Mouse (Mus musculus): ENCODE results near the gene Hspb6. TPM values are rescaled to one million over a fixed set of nuclear protein-coding genes. Genes with fewer than 3 reads are reported as not detected.

The Hspb6 gene
- total RNA-seq (2021) = 24.2 and 29.4 TPM in 2 replicates
- long read RNA-seq, experiment 1, transcript Hspb6-201 (3 exons, 1,363 nt) = major isoform, 12 of 14 reads
- long read RNA-seq, experiment 1, partial matches to known transcripts = 0 of 14 reads
- long read RNA-seq, experiment 1, other reads (novel, unspliced or antisense) = 0 of 14 reads
- long read RNA-seq, experiment 2, transcript Hspb6-201 (3 exons, 1,363 nt) = major isoform, 7 of 9 reads
- long read RNA-seq, experiment 2, partial matches to known transcripts = 0 of 9 reads
- long read RNA-seq, experiment 2, other reads (novel, unspliced or antisense) = 2 of 9 reads

DNA sequence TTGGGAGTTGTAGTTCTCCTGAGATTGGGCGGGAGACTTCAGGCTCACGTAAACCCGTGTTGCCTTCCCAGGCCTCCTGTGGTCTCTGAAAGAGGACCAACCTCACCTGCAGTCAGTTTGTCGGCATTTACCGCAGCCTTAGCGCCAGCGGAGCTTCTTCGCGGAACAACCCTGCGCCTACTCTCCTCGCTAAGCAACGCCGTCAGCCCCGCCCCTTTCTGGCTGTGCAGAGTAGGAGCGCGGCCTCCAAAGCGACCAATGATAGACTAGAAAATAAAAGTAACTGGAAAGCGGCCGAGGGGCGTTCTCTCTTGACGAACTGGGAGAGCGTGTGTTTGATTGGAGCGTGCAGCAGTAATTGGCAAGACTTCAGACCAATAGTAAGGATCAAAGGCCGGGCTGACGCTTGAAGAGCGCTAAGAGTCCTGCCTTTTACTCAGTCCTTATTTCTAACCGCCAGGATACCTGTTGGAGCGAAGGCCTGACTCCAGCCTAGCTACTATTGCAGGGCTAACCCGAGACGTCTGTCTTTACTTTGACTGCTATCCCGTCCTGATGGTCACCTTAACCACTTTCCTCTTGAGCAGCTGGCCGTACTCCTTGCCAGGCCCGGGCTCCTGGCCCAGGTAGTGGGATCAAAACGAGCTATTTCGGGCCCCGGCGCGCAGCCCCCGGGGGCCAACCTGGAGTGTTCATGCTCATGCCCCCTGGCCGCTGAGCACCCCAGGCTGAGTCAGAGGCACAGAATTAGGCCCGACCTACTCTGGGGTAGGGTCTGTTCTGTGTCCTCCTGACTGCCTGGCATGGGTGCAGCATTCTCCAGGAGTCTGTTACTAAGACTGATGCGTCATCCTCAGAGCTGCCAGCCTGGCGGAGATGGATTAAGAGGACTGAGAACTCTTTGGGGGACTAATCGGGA is at the start of gene Hspb6, which contains the start of gene Proser3:
Hspb6 (plus strand) TSS at position 77 of the 919 bp plus-strand sequence.
Proser3 (minus strand) TSS at position 198 of the 919 bp plus-strand sequence.
- peak; percentile 98 for DNase-seq

- DNase-seq = no peak
Measured at GRCm38 (mm10) chr7:30508061-30508460, 43.9 kb upstream of the Hspb6 start.

DNA sequence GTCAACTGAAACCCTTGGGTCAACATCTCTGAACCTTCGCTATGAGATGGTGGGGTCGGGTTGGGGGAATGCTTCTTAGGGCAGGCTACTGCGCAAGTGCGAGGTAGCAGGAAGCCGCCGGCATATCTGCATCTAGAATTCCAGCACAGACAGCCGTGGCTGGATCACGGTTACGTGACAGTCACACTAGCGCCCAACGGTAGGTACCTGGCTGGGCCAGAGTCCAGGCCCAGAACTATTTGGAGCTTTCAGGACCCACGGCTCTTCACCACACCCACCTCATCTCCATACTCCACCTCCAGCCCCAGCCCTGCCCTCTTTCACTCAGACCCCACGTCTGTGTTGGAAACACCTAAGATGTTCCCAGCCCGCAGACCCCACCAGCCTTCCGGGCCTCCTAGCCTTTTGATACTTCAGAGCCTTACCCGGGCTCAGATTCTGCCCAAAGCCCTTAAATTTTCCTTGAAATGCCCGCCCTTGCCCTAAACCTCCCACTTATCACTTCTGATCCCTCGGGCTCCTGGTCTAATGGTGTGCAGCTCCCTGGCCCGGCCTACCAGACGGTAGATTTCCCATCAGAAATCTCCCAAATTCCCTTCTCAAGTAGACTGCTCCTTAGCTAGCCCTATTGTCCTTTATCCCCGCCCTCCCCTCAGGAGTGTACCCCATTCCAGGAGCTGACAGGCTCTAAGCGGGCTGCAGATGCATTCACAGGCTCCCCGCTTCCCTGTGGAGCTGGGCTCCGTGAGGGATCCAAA is 36.8 kb upstream of the Hspb6 start:
- no peak for DNase-seq

DNA sequence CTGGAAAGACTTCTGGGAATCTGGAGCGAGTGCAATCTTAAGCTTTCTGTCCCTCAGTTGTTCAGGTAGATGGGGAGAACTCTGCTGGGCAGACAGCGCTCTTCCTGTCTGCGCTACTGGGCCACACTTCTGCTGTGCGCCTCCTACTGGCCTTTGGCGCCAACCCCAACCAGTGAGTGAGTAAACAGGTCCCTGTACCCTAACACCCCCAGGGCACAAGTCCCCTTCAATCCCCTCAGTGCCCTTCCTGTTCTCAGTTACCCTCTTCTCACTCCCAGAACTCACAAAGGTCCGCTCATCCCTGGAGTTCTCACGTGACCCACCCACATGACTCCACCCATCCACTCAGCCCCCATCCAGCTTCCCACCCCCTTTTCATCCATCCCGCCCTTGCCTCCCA is 33.7 kb upstream of the Hspb6 start:
- DNase-seq = no peak

- no peak for DNase-seq
Measured at GRCm38 (mm10) chr7:30520396-30520795, 31.6 kb upstream of the Hspb6 start.

GRCm38 (mm10) chr7:30520856-30521255 is 31.1 kb upstream of the Hspb6 start:
- DNase-seq = no peak

DNA sequence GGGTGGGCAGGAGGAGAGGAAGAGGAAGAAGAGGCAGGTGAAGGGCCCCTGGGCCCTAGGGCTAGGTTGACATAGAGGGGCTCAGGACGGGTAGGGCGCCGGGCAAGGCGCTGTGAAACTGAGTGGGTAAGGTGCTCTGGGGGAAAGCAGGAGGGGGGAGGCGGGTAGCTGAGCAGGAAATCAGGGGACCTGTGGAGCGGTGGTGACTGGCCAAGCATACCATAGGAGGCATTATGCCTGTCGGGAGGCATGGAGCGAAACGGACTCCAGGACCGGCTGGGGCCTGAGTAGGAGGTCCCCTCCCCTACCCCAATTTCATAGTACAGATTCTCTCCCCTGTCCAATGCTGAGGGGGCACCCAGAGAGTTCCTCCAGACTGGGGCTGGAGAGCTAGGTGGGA is 29.1 kb upstream of the Hspb6 start:
- no peak for DNase-seq

DNA sequence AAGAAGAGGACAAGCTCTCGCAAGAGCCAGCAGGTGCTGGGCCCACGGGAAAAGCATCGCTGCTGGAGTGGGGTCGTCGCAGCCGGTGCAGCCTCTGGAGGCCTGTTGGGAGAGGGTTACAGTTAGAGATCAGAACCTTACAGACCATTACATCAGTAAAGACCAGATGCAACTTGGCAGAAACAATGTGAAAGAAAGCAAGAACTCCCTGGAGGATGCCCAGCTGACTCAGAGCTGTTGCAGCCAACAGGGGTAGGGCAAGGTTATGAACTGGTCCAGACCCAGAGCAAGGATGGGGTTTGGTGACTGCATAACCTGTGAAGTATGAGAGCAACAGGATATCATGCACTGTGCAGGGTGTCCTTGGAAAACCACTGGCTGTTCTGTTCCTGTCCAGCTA is 27.5 kb upstream of the Hspb6 start:
- DNase-seq = peak; percentile 20

- DNase-seq = no peak
Measured at GRCm38 (mm10) chr7:30525954-30526353, 26.0 kb upstream of the Hspb6 start.

DNA sequence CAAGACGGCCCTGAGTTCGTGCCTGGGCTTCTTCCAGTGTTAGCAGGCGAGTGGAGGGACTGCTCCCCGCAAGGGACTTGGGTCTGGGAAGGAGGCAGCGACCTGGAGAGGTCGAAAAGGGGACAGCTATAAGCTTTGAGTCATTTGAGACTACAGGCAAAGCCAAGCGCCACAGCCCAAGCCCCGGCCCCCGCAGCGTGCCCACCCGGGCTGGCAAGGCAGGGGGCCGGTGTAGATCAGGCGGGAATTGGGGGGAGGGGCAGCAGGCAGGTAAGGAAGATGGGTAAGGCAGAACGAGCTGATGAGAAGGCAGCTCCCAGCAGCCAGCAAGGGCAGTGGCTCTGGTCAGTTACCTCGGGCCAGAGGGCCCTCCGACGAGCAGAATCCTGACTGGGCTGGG is 25.6 kb upstream of the Hspb6 start:
- no peak for DNase-seq

DNA sequence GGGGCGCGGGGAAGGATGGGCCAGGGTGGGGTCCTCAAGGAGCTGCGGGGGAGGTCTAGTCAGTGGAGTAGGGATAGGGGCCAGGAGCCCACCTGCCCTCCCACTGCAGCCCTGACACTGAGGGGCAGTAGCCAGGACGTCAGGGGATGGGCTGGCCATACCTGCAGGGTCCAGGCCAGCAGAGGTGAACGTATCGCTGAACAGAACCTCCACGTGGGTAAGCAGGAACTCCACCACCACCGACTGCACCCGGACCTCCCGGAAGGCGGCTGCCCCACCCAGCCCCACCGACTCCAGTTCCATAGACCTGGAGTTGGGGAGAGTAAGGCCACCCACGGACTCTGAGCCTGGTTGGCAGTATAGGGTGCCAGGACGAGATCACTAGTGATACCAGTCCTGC is 25.0 kb upstream of the Hspb6 start:
- DNase-seq = no peak

DNA sequence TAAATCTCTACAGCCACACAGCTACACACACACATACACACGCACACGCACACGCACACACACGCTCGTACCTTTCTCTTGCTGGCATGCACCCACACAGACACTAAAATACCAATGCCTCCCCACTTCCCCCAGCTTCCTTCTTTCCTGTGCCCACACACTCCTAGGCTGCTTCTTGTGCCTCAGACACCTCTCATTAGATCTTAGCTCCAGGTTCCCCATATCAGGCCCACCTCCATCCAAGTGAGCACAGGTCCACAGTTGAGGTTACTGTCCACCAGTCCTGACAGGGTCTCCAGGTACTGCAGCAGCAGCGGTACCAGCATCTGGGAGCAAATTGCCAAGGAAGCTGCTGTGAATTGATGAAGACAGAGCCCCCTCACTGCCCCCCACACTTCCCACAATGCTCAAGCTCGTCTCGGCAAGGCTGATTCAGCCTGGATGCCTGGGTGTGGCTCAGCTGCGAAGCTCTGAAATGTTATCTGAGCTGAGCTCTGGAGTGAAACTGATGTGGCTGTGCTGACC is 20.6 kb upstream of the Hspb6 start:
- DNase-seq = no peak

- DNase-seq = peak; percentile 57
Measured at GRCm38 (mm10) chr7:30532931-30533330, 19.0 kb upstream of the Hspb6 start.

- DNase-seq = peak; percentile 16
Measured at GRCm38 (mm10) chr7:30533941-30534632, 17.9 kb upstream of the Hspb6 start.

DNA sequence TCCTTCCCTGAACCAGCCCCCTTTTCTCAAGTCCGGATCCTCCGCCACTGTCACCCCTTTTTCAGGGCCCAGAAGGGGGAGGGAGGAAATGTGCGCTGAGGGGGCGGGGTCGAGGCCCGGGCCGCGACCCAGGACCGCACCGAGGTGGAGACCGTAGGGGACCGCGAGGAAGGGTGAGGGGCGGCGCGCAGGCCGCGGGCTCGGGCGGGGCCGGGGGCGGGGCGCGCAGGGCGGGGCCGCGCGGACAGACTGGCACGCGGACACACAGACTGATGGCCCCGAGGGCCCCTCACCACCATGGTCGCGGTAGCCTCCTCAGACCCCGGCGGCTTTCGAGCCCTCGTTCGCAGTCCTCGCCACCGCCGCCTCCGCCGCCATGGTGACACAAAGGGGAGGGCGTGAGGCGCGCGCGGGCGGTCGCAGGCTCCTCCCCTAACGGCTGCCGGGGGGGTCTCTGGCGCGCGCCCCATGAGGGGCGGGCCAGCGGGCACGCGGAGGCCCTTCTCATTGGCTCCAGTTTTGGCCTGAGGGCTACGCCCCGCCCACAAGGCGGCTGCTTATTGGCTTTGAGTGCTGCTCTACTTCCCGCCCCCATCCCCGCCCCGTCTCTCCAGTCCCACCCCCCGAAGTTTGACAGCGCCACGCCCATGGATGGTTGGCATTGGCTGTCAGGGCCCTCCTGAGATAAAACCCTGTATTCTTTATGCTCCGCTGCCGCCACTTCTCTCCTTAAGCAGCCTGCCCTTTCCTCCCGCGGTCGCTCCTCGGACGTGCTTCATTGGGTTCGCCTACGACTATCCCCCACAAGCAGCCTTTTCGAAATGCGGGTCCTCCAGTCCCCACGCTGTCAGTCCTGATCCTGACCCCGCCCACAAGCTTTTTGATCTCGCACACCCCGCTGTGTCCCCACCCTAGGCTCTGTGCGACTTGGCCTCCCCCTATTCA is 17.1 kb upstream of the Hspb6 start, which contains the start of gene Arhgap33:
Arhgap33 (minus strand) TSS at position 428 of the 945 bp plus-strand sequence.
- peak; percentile 97 for DNase-seq

- no peak for DNase-seq
Measured at GRCm38 (mm10) chr7:30540572-30540971, 11.4 kb upstream of the Hspb6 start.

DNA sequence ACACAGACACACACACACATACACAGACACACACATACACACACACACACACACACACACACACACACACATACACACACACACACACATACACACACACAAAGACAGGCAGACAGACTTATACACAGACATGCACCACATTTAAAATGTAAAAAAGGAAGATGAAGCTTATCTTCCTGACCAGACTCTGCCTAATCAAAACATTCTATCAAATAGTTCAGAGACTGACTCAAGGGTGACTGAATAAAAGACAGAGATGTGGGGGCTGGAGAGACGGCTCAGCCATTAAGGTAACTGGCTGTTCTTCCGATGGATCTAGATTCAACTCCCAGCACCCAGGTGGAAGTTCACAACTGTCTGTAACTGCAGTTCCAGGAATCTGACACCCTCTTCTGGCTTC is 7.7 kb upstream of the Hspb6 start:
- DNase-seq = no peak

DNA sequence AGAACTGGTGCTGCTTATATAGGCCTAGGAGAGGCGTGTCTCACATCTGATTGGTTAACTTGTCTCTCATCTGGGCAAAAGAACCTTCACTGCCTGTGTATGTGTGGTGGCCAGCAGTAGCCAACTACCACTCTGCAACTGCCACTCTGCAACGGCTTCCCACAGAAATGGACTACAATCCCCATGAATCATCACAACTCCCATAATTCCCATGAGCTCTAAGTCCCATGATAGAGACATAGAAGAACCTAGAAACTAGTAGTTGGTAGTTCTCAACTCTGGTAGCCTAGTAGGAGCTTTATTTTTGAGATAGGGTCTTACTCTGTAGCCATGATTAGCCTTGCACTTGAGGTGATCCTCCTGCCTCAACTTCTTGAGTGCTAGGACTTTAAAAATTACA is 2.1 kb upstream of the Hspb6 start:
- DNase-seq = no peak

DNA sequence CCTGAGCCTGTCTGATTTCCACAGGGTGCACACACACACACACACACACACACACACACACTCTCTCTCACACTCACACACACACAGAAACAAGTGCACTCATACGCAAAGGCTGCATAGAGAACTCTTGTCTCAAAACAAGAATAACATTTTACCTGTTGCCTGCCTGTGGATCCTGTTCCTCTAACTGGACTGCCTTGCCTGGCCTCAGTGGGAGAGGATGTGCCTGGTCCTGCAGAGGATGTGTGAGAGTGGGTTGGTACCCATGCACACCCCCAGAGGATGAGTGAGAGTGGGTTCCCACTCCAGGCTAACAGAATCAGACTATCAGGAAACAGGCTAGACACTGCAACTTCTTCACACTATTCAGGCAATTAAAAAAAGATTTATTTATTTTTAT is 1.4 kb upstream of the Hspb6 start:
- no peak for DNase-seq

GRCm38 (mm10) chr7:30551445-30552101 is 405 bp upstream of the Hspb6 start:
- peak; percentile 61 for DNase-seq

Measured in adrenal gland, postnatal 14 days (tissue).